10 mouse cellular contexts compared by ENCODE assay signal in genomic region chr15:12066857-12067211, GRCm38 (mm10). TPM values are rescaled to one million over a fixed set of nuclear protein-coding genes. Genes with fewer than 3 reads are reported as not detected.
DNase-seq lines count a peak whose midpoint lies in the region; ATAC-seq lines count a peak whose summit lies in the region.
"Had no signal": no experiment of that assay in that cellular context is flagged by ENCODE, and none has a peak within 500 bp of the region (broad histone marks: within the 10 kb centered on the region; RNA-seq: fewer than 3 reads in every experiment).

No protein-coding gene starts in this region.

- no peak overlapping the region for H3K4me3 ChIP-seq in hindbrain, embryonic 13.5 days
- no peak overlapping the region for H3K4me3 ChIP-seq in hindbrain, embryonic 10.5 days
- no peak overlapping the region for H3K4me3 ChIP-seq in embryonic facial prominence, embryonic 14.5 days (ENCODE audit: low read depth, low read length)
- no peak overlapping the region for H3K4me3 ChIP-seq in forebrain, embryonic 15.5 days
- no peak overlapping the region for H3K4me3 ChIP-seq in midbrain, embryonic 14.5 days (replicated peaks; ENCODE audit: low read depth, low read length)
- H3K4me3 ChIP-seq: erythroblast, embryonic 14.5 days; liver, embryonic 13.5 days had no signal

- H3K36me3 ChIP-seq in hindbrain, embryonic 13.5 days: no peaks in the 10 kb centered on the region
- no peaks in the 10 kb centered on the region for H3K36me3 ChIP-seq in hindbrain, embryonic 10.5 days
- H3K36me3 ChIP-seq in embryonic facial prominence, embryonic 14.5 days (ENCODE audit: control insufficient read depth, insufficient read depth, low read length): no peaks in the 10 kb centered on the region
- H3K36me3 ChIP-seq in forebrain, embryonic 15.5 days: no peaks in the 10 kb centered on the region
- no peaks in the 10 kb centered on the region for H3K36me3 ChIP-seq in midbrain, embryonic 14.5 days (ENCODE audit: control insufficient read depth, insufficient read depth, low read length)
- H3K36me3 ChIP-seq: liver, embryonic 13.5 days had no signal

- H3K27ac ChIP-seq in hindbrain, embryonic 13.5 days: peak overlapping the region; percentile 49; the same call in 1 of the 2 replicates
- no peak overlapping the region for H3K27ac ChIP-seq in hindbrain, embryonic 10.5 days
- H3K27ac ChIP-seq in embryonic facial prominence, embryonic 14.5 days (replicated peaks; ENCODE audit: low read depth, low read length): peak overlapping the region; percentile 39
- peak overlapping the region; percentile 60 for H3K27ac ChIP-seq in forebrain, embryonic 15.5 days (replicated peaks)
- H3K27ac ChIP-seq in midbrain, embryonic 14.5 days (replicated peaks; ENCODE audit: low read depth, low read length): peak overlapping the region; percentile 57
- H3K27ac ChIP-seq: liver, embryonic 13.5 days had no signal

- H3K9me3 ChIP-seq in hindbrain, embryonic 13.5 days: 0 out of 2 replicates have a peak, but pooled peaks cover 8% of the 10 kb centered on the region
- H3K9me3 ChIP-seq in hindbrain, embryonic 10.5 days: 0 out of 2 replicates have a peak, but pooled peaks cover 6% of the 10 kb centered on the region
- no peaks in the 10 kb centered on the region for H3K9me3 ChIP-seq in embryonic facial prominence, embryonic 14.5 days (ENCODE audit: control insufficient read depth, low read length)
- H3K9me3 ChIP-seq in forebrain, embryonic 15.5 days: no peaks in the 10 kb centered on the region
- peaks cover 7% of the 10 kb centered on the region; the same call in 1 of the 2 replicates for H3K9me3 ChIP-seq in midbrain, embryonic 14.5 days (ENCODE audit: control insufficient read depth, low read length)
- H3K9me3 ChIP-seq: liver, embryonic 13.5 days had no signal

- H3K9ac ChIP-seq in hindbrain, embryonic 13.5 days: no peak overlapping the region
- no peak overlapping the region for H3K9ac ChIP-seq in embryonic facial prominence, embryonic 14.5 days (ENCODE audit: low read depth, low read length)
- H3K9ac ChIP-seq in forebrain, embryonic 15.5 days (replicated peaks): no peak overlapping the region
- no peak overlapping the region for H3K9ac ChIP-seq in midbrain, embryonic 14.5 days (replicated peaks; ENCODE audit: low read length)
- H3K9ac ChIP-seq: liver, embryonic 13.5 days had no signal

- DNase-seq in hindbrain, embryonic 10.5 days (ENCODE audit: low spot score): no peak
- DNase-seq in embryonic facial prominence, embryonic 14.5 days (ENCODE audit: low spot score): no peak
- no peak for DNase-seq in midbrain, embryonic 14.5 days
- DNase-seq in adrenal gland, adult 2 months: no peak
- no peak for DNase-seq in right cerebral cortex, postnatal 4 days
- DNase-seq: liver, embryonic 13.5 days; thymus, postnatal 4 days had no signal

- H3K27me3 ChIP-seq in hindbrain, embryonic 13.5 days: no peaks in the 10 kb centered on the region
- no peaks in the 10 kb centered on the region for H3K27me3 ChIP-seq in hindbrain, embryonic 10.5 days (ENCODE audit: insufficient read depth, poor library complexity, severe bottlenecking)
- no peaks in the 10 kb centered on the region for H3K27me3 ChIP-seq in embryonic facial prominence, embryonic 14.5 days (replicated peaks; ENCODE audit: control insufficient read depth, insufficient read depth, low read length)
- H3K27me3 ChIP-seq in forebrain, embryonic 15.5 days: no peaks in the 10 kb centered on the region
- H3K27me3 ChIP-seq in midbrain, embryonic 14.5 days (ENCODE audit: control insufficient read depth, insufficient read depth, low read length): no peaks in the 10 kb centered on the region
- H3K27me3 ChIP-seq: liver, embryonic 13.5 days had no signal

- 75% methylated on average over 6 of the region's 6 CpGs for WGBS in hindbrain, embryonic 13.5 days
- 86% methylated on average over 6 of the region's 6 CpGs for WGBS in hindbrain, embryonic 10.5 days
- 60% methylated on average over 6 of the region's 6 CpGs for WGBS in embryonic facial prominence, embryonic 14.5 days
- WGBS in forebrain, embryonic 15.5 days: 63% methylated on average over 6 of the region's 6 CpGs
- 67% methylated on average over 6 of the region's 6 CpGs for WGBS in midbrain, embryonic 14.5 days

- H3K4me1 ChIP-seq in hindbrain, embryonic 13.5 days (replicated peaks): peaks cover 12% of the 10 kb centered on the region
- peaks cover 18% of the 10 kb centered on the region; the same call in 1 of the 2 replicates for H3K4me1 ChIP-seq in hindbrain, embryonic 10.5 days (replicated peaks)
- peaks cover 20% of the 10 kb centered on the region for H3K4me1 ChIP-seq in embryonic facial prominence, embryonic 14.5 days (ENCODE audit: control insufficient read depth, insufficient read depth, low read length)
- peaks cover 8% of the 10 kb centered on the region; the same call in 1 of the 2 replicates for H3K4me1 ChIP-seq in forebrain, embryonic 15.5 days
- H3K4me1 ChIP-seq in midbrain, embryonic 14.5 days (ENCODE audit: control insufficient read depth, insufficient read depth, low read length): no peaks in the 10 kb centered on the region
- H3K4me1 ChIP-seq: liver, embryonic 13.5 days had no signal

- no peak for ATAC-seq in hindbrain, embryonic 13.5 days (ENCODE audit: low FRiP score)
- no peak for ATAC-seq in embryonic facial prominence, embryonic 14.5 days (ENCODE audit: low read depth)
- no peak for ATAC-seq in forebrain, embryonic 15.5 days (replicated peaks)
- ATAC-seq in midbrain, embryonic 14.5 days (ENCODE audit: low FRiP score, low TSS enrichment): no peak

- no peak overlapping the region for H3K4me2 ChIP-seq in hindbrain, embryonic 13.5 days
- no peak overlapping the region; the same call in 1 of the 2 replicates for H3K4me2 ChIP-seq in embryonic facial prominence, embryonic 14.5 days (ENCODE audit: low read depth, low read length)
- H3K4me2 ChIP-seq in forebrain, embryonic 15.5 days (replicated peaks): no peak overlapping the region
- H3K4me2 ChIP-seq in midbrain, embryonic 14.5 days (ENCODE audit: low read length): no peak overlapping the region
- H3K4me2 ChIP-seq: liver, embryonic 13.5 days had no signal

RNA-seq across cellular contexts. Expression of gene Zfr, which starts 50.8 kb away (rescaled TPM):
- 147 and 159 TPM in 2 replicates for polyA plus RNA-seq in hindbrain, embryonic 13.5 days (2015; fragmentation: Nextera tagmentation; extraction: Ambion mirVana)
- 128 and 142 TPM in 2 replicates for polyA plus RNA-seq in hindbrain, embryonic 10.5 days (2016; fragmentation: Nextera tagmentation; extraction: Ambion mirVana)
- polyA plus RNA-seq in embryonic facial prominence, embryonic 14.5 days (2014; fragmentation: Nextera tagmentation; extraction: Ambion mirVana): 138 and 161 TPM in 2 replicates
- polyA plus RNA-seq in forebrain, embryonic 15.5 days (2015; fragmentation: Nextera tagmentation; extraction: Ambion mirVana): 124 and 125 TPM in 2 replicates
- 183 and 222 TPM in 2 replicates for polyA plus RNA-seq in midbrain, embryonic 14.5 days (2014; fragmentation: Nextera tagmentation; extraction: Ambion mirVana)
- 100 to 1,000 TPM; 152 to 182 TPM for total RNA-seq in adrenal gland, adult 2 months (2021)
- polyA plus RNA-seq in adrenal gland, adult 2 months (2012; rRNA removed): 172 and 205 TPM in 2 replicates
